Mouse (Mus musculus): ENCODE results near the gene Pkdrej. TPM values are rescaled to one million over a fixed set of nuclear protein-coding genes. Genes with fewer than 3 reads are reported as not detected.

Pkdrej gene
- polyA plus RNA-seq, 1 experiment from 2014 or later, result 0.20 TPM

DNA sequence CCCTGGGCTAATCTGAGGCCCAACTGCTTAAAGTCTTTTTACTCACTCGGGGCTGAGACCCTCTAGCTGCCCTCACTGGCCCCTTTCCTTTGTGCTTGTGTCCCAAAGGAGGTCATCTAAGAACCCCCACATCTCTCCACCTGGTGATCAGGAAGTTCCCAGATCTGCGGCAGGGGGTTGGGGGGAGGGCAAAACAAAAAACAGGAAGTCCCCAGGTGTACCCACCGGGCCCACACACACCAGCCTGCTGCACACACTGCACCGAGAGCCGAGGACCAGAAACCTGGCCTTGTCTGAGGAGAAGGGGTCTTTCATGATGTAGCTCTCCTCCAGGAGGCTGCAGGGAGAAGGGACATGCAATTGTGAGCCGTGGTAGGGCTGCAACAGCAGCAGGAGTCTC lies 13.5 kb downstream of the Pkdrej start:
- Histone ChIP-seq H3K4me2 (replicated peaks) (no peak overlapping the region), H3K4me3 (replicated peaks) (no peak overlapping the region), H3K9ac (no peak overlapping the region), H3K27ac (no peak overlapping the region), H3K27me3 (replicated peaks) (no peaks in the 10 kb centered on the region), H3K4me1 (replicated peaks) (peaks cover 12% of the 10 kb centered on the region), H3K9me3 (no peaks in the 10 kb centered on the region), H3K36me3 (no peaks in the 10 kb centered on the region)
- 82% methylated on average over 6 of the region's 6 CpGs for WGBS
- no peak for ATAC-seq

GRCm38 (mm10) chr15:85807404-85807803 lies 14.1 kb downstream of the Pkdrej start:
- H3K9ac ChIP-seq, result no peak overlapping the region
- no peaks in the 10 kb centered on the region for H3K36me3 ChIP-seq
- no peak overlapping the region for H3K4me2 ChIP-seq (replicated peaks)
- H3K27me3 ChIP-seq (replicated peaks), result no peaks in the 10 kb centered on the region
- H3K27ac ChIP-seq, result no peak overlapping the region
- H3K9me3 ChIP-seq, result no peaks in the 10 kb centered on the region
- ATAC-seq, result no peak
- WGBS, result 84% methylated on average over 4 of the region's 4 CpGs
- no peak overlapping the region for H3K4me3 ChIP-seq (replicated peaks)
- peaks cover 12% of the 10 kb centered on the region for H3K4me1 ChIP-seq (replicated peaks)

GRCm38 (mm10) chr15:85806886-85807285 lies 14.6 kb downstream of the Pkdrej start:
- Histone ChIP-seq H3K4me2 (replicated peaks) (no peak overlapping the region), H3K9me3 (no peaks in the 10 kb centered on the region), H3K27me3 (replicated peaks) (no peaks in the 10 kb centered on the region), H3K36me3 (no peaks in the 10 kb centered on the region), H3K4me3 (replicated peaks) (no peak overlapping the region), H3K9ac (no peak overlapping the region), H3K27ac (no peak overlapping the region), H3K4me1 (replicated peaks) (peaks cover 12% of the 10 kb centered on the region)
- WGBS, result 69% methylated on average over 4 of the region's 4 CpGs
- ATAC-seq, result no peak

DNA sequence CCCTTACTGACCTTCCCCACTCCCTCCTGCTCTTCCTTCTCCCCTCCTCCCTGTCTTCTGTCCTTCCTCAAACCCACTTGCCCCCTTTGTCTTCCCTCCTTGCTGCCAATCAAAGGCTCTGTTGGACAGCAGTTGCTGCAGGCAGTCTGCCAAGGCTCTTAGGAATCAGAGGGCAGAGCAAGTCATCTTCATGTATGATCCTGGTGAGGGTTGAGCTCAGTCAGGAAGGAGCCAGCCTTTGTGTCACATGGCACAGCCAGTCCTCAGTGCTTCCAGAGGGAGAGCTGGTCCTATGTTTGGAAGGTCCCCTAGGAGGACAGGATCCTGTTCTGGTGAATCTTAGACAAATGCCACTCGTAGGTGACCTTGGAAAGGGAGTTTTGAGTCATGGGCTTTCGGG lies 18.6 kb downstream of the Pkdrej start:
- H3K27me3 ChIP-seq (replicated peaks), result no peaks in the 10 kb centered on the region
- H3K9me3 ChIP-seq, result no peaks in the 10 kb centered on the region
- H3K27ac ChIP-seq, result no peak overlapping the region
- no peak overlapping the region for H3K4me2 ChIP-seq (replicated peaks)
- no peak overlapping the region for H3K9ac ChIP-seq
- H3K4me3 ChIP-seq (replicated peaks), result no peak overlapping the region
- H3K4me1 ChIP-seq (replicated peaks), result no peaks in the 10 kb centered on the region
- no peak for ATAC-seq
- WGBS, result 83% methylated on average over 2 of the region's 2 CpGs
- H3K36me3 ChIP-seq, result 0 out of 2 replicates have a peak, but pooled peaks cover 3% of the 10 kb centered on the region

GRCm38 (mm10) chr15:85798676-85799075 lies 22.9 kb downstream of the Pkdrej start:
- WGBS, result 93% methylated on average over 8 of the region's 8 CpGs
- H3K4me1 ChIP-seq (replicated peaks), result no peaks in the 10 kb centered on the region
- no peak for ATAC-seq
- H3K9me3 ChIP-seq, result no peaks in the 10 kb centered on the region
- no peak overlapping the region for H3K4me2 ChIP-seq (replicated peaks)
- H3K4me3 ChIP-seq (replicated peaks), result no peak overlapping the region
- no peaks in the 10 kb centered on the region for H3K27me3 ChIP-seq (replicated peaks)
- no peak overlapping the region for H3K9ac ChIP-seq
- H3K36me3 ChIP-seq, result 0 out of 2 replicates have a peak, but pooled peaks cover 3% of the 10 kb centered on the region
- H3K27ac ChIP-seq, result no peak overlapping the region

GRCm38 (mm10) chr15:85795516-85795915 lies 26.0 kb downstream of the Pkdrej start:
- H3K27ac ChIP-seq, result no peak overlapping the region
- H3K4me1 ChIP-seq (replicated peaks), result no peaks in the 10 kb centered on the region
- H3K9ac ChIP-seq, result no peak overlapping the region
- WGBS, result 79% methylated on average over 6 of the region's 6 CpGs
- H3K27me3 ChIP-seq (replicated peaks), result no peaks in the 10 kb centered on the region
- no peak overlapping the region for H3K4me2 ChIP-seq (replicated peaks)
- ATAC-seq, result no peak
- 0 out of 2 replicates have a peak, but pooled peaks cover 3% of the 10 kb centered on the region for H3K36me3 ChIP-seq
- no peak overlapping the region for H3K4me3 ChIP-seq (replicated peaks)
- no peaks in the 10 kb centered on the region for H3K9me3 ChIP-seq

GRCm38 (mm10) chr15:85792819-85793218 lies 28.7 kb downstream of the Pkdrej start:
- WGBS, result 75% methylated on average over 1 of the region's 1 CpGs
- H3K4me3 ChIP-seq (replicated peaks), result no peak overlapping the region
- ATAC-seq, result no peak
- no peaks in the 10 kb centered on the region for H3K27me3 ChIP-seq (replicated peaks)
- H3K4me1 ChIP-seq (replicated peaks), result no peaks in the 10 kb centered on the region
- H3K9me3 ChIP-seq, result no peaks in the 10 kb centered on the region
- no peak overlapping the region for H3K9ac ChIP-seq
- no peak overlapping the region for H3K4me2 ChIP-seq (replicated peaks)
- no peaks in the 10 kb centered on the region for H3K36me3 ChIP-seq
- H3K27ac ChIP-seq, result no peak overlapping the region

- Histone ChIP-seq H3K9me3 (no peaks in the 10 kb centered on the region), H3K36me3 (no peaks in the 10 kb centered on the region), H3K4me1 (replicated peaks) (no peaks in the 10 kb centered on the region), H3K4me3 (replicated peaks) (no peak overlapping the region), H3K4me2 (replicated peaks) (no peak overlapping the region), H3K27ac (no peak overlapping the region), H3K27me3 (replicated peaks) (no peaks in the 10 kb centered on the region), H3K9ac (no peak overlapping the region)
- no peak for ATAC-seq
- WGBS, result 89% methylated on average over 4 of the region's 4 CpGs
Measured at GRCm38 (mm10) chr15:85791449-85791848, 30.1 kb downstream of the Pkdrej start.

DNA sequence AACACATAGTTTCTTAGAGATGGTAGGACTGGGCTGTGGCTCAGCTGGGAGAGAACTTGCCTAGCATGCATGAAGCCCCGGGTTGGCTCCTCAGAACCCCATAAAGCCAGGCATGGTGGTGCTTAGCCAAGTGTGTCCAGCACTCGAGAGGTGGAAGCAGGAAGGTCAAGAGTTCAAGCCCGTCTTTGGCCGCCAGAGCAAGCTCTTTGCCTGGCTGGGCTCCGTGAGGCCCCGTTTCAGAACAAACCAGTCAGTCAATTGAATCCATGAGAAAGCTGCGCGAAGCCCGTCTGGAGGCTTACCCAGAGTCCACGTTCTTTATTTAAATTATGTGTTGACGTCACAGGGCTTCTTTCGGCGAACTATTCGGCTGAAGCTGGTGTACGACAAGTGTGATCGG lies 32.9 kb downstream of the Pkdrej start:
- Histone ChIP-seq H3K36me3 (no peaks in the 10 kb centered on the region), H3K27ac (no peak overlapping the region), H3K9ac (no peak overlapping the region), H3K4me1 (replicated peaks) (no peaks in the 10 kb centered on the region), H3K27me3 (replicated peaks) (no peaks in the 10 kb centered on the region), H3K4me3 (replicated peaks) (no peak overlapping the region), H3K4me2 (replicated peaks) (no peak overlapping the region), H3K9me3 (no peaks in the 10 kb centered on the region)
- ATAC-seq, result no peak
- 74% methylated on average over 16 of the region's 16 CpGs for WGBS

DNA sequence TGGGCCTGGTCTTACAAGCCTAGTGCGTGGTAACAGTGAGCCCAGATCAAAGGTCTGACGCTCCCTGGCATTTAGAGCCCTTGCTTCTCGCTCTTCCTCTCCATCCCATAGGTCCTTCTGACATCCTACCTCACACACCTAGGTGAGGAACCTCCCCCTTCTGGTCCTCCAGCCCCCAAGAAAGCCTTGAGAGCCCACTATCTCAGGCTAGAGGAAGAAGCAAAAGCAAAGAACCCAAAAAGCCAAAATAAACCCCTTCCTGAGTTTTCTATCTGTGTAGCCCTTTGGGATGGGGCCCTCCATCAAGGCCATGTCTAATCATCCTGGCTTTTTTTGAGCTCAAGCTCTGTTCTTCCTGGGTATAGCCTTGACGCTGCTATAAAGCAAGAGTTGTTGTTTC lies 33.5 kb downstream of the Pkdrej start:
- H3K4me1 ChIP-seq (replicated peaks), result no peaks in the 10 kb centered on the region
- no peak overlapping the region for H3K4me3 ChIP-seq (replicated peaks)
- no peak for ATAC-seq
- WGBS, result 90% methylated on average over 4 of the region's 4 CpGs
- H3K9me3 ChIP-seq, result no peaks in the 10 kb centered on the region
- H3K27me3 ChIP-seq (replicated peaks), result no peaks in the 10 kb centered on the region
- no peak overlapping the region for H3K9ac ChIP-seq
- H3K27ac ChIP-seq, result no peak overlapping the region
- H3K4me2 ChIP-seq (replicated peaks), result no peak overlapping the region
- H3K36me3 ChIP-seq, result no peaks in the 10 kb centered on the region

GRCm38 (mm10) chr15:85787482-85787881 lies 34.1 kb downstream of the Pkdrej start:
- no peak for ATAC-seq
- H3K27ac ChIP-seq, result no peak overlapping the region
- no peaks in the 10 kb centered on the region for H3K27me3 ChIP-seq (replicated peaks)
- H3K4me2 ChIP-seq (replicated peaks), result no peak overlapping the region
- no peaks in the 10 kb centered on the region for H3K36me3 ChIP-seq
- WGBS, result 88% methylated on average over 6 of the region's 6 CpGs
- H3K9ac ChIP-seq, result no peak overlapping the region
- no peak overlapping the region for H3K4me3 ChIP-seq (replicated peaks)
- no peaks in the 10 kb centered on the region for H3K4me1 ChIP-seq (replicated peaks)
- H3K9me3 ChIP-seq, result no peaks in the 10 kb centered on the region

- no peaks in the 10 kb centered on the region for H3K4me1 ChIP-seq (replicated peaks)
- no peak overlapping the region for H3K9ac ChIP-seq
- peak; percentile 80 for ATAC-seq
- H3K9me3 ChIP-seq, result no peaks in the 10 kb centered on the region
- whole genome bisulfite sequencing, result 64% methylated on average over 5 of the region's 5 CpGs
- no peaks in the 10 kb centered on the region for H3K27me3 ChIP-seq (replicated peaks)
- H3K4me3 ChIP-seq (replicated peaks), result no peak overlapping the region
- H3K4me2 ChIP-seq (replicated peaks), result no peak overlapping the region
- no peak overlapping the region for H3K27ac ChIP-seq
- no peaks in the 10 kb centered on the region for H3K36me3 ChIP-seq
Measured at GRCm38 (mm10) chr15:85786711-85787110, 34.8 kb downstream of the Pkdrej start.

DNA sequence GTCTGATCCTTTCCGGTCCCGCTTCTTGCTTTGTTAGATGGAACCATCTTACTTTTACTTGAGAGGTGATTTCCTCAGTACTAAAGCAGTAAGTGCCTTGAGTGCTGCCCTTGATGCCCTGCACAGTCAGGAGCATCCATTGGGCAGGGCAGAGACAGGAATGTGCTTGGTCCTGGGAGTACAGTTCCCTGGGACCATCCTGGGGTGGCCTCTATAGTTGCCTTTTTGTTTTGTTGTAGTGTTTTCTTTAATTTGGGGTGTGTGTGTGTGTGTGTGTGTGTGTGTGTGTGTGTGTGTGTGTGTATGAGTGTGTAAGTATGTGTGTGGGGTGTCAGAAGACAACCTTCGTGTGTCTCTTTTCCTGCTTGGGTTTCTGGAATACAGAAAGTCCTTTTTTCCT lies 37.2 kb downstream of the Pkdrej start:
- Histone ChIP-seq H3K4me1 (replicated peaks) (no peaks in the 10 kb centered on the region), H3K9me3 (no peaks in the 10 kb centered on the region), H3K4me3 (replicated peaks) (no peak overlapping the region), H3K4me2 (replicated peaks) (no peak overlapping the region), H3K36me3 (no peaks in the 10 kb centered on the region), H3K27me3 (replicated peaks) (no peaks in the 10 kb centered on the region), H3K9ac (no peak overlapping the region), H3K27ac (no peak overlapping the region)
- WGBS, result 89% methylated on average over 3 of the region's 3 CpGs
- ATAC-seq, result no peak
